Mouse (Mus musculus) neural tube, embryonic 13.5 days (tissue): ENCODE results near the gene 1700067K01Rik. TPM values are rescaled to one million over a fixed set of nuclear protein-coding genes. Genes with fewer than 3 reads are reported as not detected.

Experiments used
- ATAC-seq: fragments of 200-750 bp; cut with Nextera tagmentation; 2 replicates; pipeline ENCODE4 v1.8.0; 2017; ENCODE audit warnings: low read depth, mild to moderate bottlenecking, moderate TSS enrichment, moderate library complexity
- H3K27ac ChIP-seq: fragments of 300-500 bp; sonication (generic); replicated peaks from 2 replicates; pipeline ENCODE4 v1.5.1; 2015; ENCODE audit warnings: moderate library complexity, mild to moderate bottlenecking, inconsistent platforms
- H3K27me3 ChIP-seq: fragments of 300-500 bp; sonication (generic); 2 replicates; pipeline ENCODE4 v1.6.1; 2015; ENCODE audit warnings: mild to moderate bottlenecking, inconsistent platforms
- H3K36me3 ChIP-seq: fragments of 300-500 bp; sonication (generic); 2 replicates; pipeline ENCODE4 v1.6.1; 2015; ENCODE audit warnings: mild to moderate bottlenecking, inconsistent platforms
- H3K4me1 ChIP-seq: fragments of 300-500 bp; sonication (generic); replicated peaks from 2 replicates; pipeline ENCODE4 v1.6.1; 2015; ENCODE audit warnings: inconsistent platforms
- H3K4me2 ChIP-seq: fragments of 300-500 bp; sonication (generic); 2 replicates; pipeline ENCODE4 v1.6.1; 2015; ENCODE audit warnings: inconsistent platforms, mild to moderate bottlenecking, moderate library complexity
- H3K4me3 ChIP-seq: fragments of 300-500 bp; sonication (generic); 2 replicates; pipeline ENCODE4 v1.5.1; 2015; ENCODE audit warnings: mild to moderate bottlenecking, inconsistent platforms
- H3K9ac ChIP-seq: fragments of 300-500 bp; sonication (generic); 2 replicates; pipeline ENCODE4 v1.6.1; 2015; ENCODE audit warnings: moderate library complexity, mild to moderate bottlenecking, inconsistent platforms
- H3K9me3 ChIP-seq: fragments of 300-500 bp; sonication (generic); 2 replicates; pipeline ENCODE4 v1.6.1; 2016; ENCODE audit warnings: inconsistent platforms
- WGBS: fragments of 180-500 bp; shearing (Covaris S2); methylation state at CpG from one replicate; pipeline ENCODE4 v1.1.7; 2015; 5-methylcytosine and 5-hydroxymethylcytosine counted together
- polyA plus RNA-seq: library from polyadenylated mRNA; unstranded; fragments of >200 nt; fragmentation: Nextera tagmentation; extraction: Ambion mirVana; gene quantifications from 2 replicates; pipeline ENCODE4 v1.2.1, GENCODE M21; 2015

The 1700067K01Rik gene
- polyA plus RNA-seq, 1 experiment from 2014 or later = 0.87 TPM

- no peak within 1 kb of the TSS for H3K27ac ChIP-seq
- no peak within 1 kb of the TSS for H3K4me2 ChIP-seq
- no peak within 1 kb of the TSS for H3K4me3 ChIP-seq
- H3K27me3 ChIP-seq = peaks cover 52% of the 10 kb centered on the region
- H3K9me3 ChIP-seq = no peaks in the 10 kb centered on the region
- no peak within 1 kb of the TSS for H3K9ac ChIP-seq
- 9% methylated on average over 18 of the region's 18 CpGs for WGBS
- no peaks in the 10 kb centered on the region for H3K36me3 ChIP-seq
- no peak for ATAC-seq
- H3K4me1 ChIP-seq = 0 out of 2 replicates have a peak, but pooled peaks cover 10% of the 10 kb centered on the region
These were observed 19.8 kb downstream of the 1700067K01Rik start, which contains the start of gene Palm3 for GRCm38 (mm10) chr8:84021096-84021495. Palm3 (plus strand) TSS chr8:84021471.

- Histone ChIP-seq H3K4me2 (no peak overlapping the region), H3K27me3 (peaks cover 56% of the 10 kb centered on the region)
- ATAC-seq = no peak
These were observed 20.3 kb downstream of the 1700067K01Rik start for GRCm38 (mm10) chr8:84021569-84021968.

GRCm38 (mm10) chr8:84023085-84023484, 21.8 kb downstream of the 1700067K01Rik start:
- Histone ChIP-seq H3K27ac (no peak overlapping the region), H3K4me2 (no peak overlapping the region), H3K4me1 (0 out of 2 replicates have a peak, but pooled peaks cover 16% of the 10 kb centered on the region), H3K9ac (no peak overlapping the region), H3K27me3 (peaks cover 67% of the 10 kb centered on the region), H3K4me3 (no peak overlapping the region), H3K9me3 (no peaks in the 10 kb centered on the region), H3K36me3 (no peaks in the 10 kb centered on the region)
- ATAC-seq = no peak
- 34% methylated on average over 5 of the region's 5 CpGs for WGBS

More at GRCm38 (mm10) chr8:84021569-84021968, 20.3 kb downstream of the 1700067K01Rik start:
- no peaks in the 10 kb centered on the region for H3K9me3 ChIP-seq
- 49% methylated on average over 12 of the region's 12 CpGs for WGBS
- H3K36me3 ChIP-seq = no peaks in the 10 kb centered on the region
- no peak overlapping the region for H3K9ac ChIP-seq
- no peak overlapping the region for H3K4me3 ChIP-seq
- 0 out of 2 replicates have a peak, but pooled peaks cover 14% of the 10 kb centered on the region for H3K4me1 ChIP-seq
- H3K27ac ChIP-seq = no peak overlapping the region

- H3K27ac ChIP-seq = no peak overlapping the region
- no peak overlapping the region for H3K9ac ChIP-seq
- no peak overlapping the region for H3K4me2 ChIP-seq
- no peak for ATAC-seq
- H3K27me3 ChIP-seq = peaks cover 70% of the 10 kb centered on the region
- 0 out of 2 replicates have a peak, but pooled peaks cover 16% of the 10 kb centered on the region for H3K4me1 ChIP-seq
- no peak overlapping the region for H3K4me3 ChIP-seq
- WGBS = 60% methylated on average over 1 of the region's 1 CpGs
- no peaks in the 10 kb centered on the region for H3K36me3 ChIP-seq
- H3K9me3 ChIP-seq = no peaks in the 10 kb centered on the region
These were observed 22.3 kb downstream of the 1700067K01Rik start for GRCm38 (mm10) chr8:84023631-84024030.

GRCm38 (mm10) chr8:84024171-84024570, 22.9 kb downstream of the 1700067K01Rik start:
- H3K4me2 ChIP-seq = no peak overlapping the region
- no peak overlapping the region for H3K9ac ChIP-seq
- WGBS = 19% methylated on average over 10 of the region's 10 CpGs
- no peaks in the 10 kb centered on the region for H3K9me3 ChIP-seq
- peaks cover 71% of the 10 kb centered on the region for H3K27me3 ChIP-seq
- no peak for ATAC-seq
- 0 out of 2 replicates have a peak, but pooled peaks cover 16% of the 10 kb centered on the region for H3K4me1 ChIP-seq
- no peaks in the 10 kb centered on the region for H3K36me3 ChIP-seq
- H3K4me3 ChIP-seq = no peak overlapping the region
- no peak overlapping the region for H3K27ac ChIP-seq

GRCm38 (mm10) chr8:84025863-84026262, 24.6 kb downstream of the 1700067K01Rik start:
- ATAC-seq = peak; percentile 78
- Histone ChIP-seq H3K4me3 (peak overlapping the region; percentile 49), H3K27me3 (peaks cover 65% of the 10 kb centered on the region), H3K4me2 (peak overlapping the region; percentile 80), H3K9ac (peak overlapping the region; percentile 73), H3K27ac (no peak overlapping the region), H3K36me3 (no peaks in the 10 kb centered on the region), H3K4me1 (0 out of 2 replicates have a peak, but pooled peaks cover 16% of the 10 kb centered on the region), H3K9me3 (no peaks in the 10 kb centered on the region)
- under 1% methylated on average over 41 of the region's 41 CpGs for WGBS

DNA sequence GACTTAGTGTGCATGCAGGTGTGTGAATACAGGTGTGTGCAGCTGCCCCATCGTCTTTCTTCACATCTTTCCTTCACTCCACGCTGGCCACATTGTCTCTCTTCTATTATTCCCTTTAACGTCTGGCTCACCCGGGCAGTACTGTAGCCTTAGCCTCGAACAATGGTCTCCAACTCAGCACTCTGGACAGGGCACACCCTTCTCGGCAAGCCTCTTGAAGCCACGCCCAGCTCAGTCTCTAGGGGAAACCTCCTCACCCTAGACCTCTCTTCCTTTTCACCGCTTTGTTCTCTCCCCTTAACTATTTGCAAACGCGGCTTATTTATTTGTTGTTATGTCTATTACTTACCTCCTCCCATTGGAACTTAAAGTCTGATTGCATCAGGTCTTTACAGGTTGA, 26.1 kb downstream of the 1700067K01Rik start:
- WGBS = 9% methylated on average over 10 of the region's 10 CpGs
- H3K4me3 ChIP-seq = no peak overlapping the region
- H3K27ac ChIP-seq = no peak overlapping the region
- no peaks in the 10 kb centered on the region for H3K9me3 ChIP-seq
- no peak overlapping the region for H3K9ac ChIP-seq
- 0 out of 2 replicates have a peak, but pooled peaks cover 12% of the 10 kb centered on the region for H3K4me1 ChIP-seq
- H3K27me3 ChIP-seq = peaks cover 49% of the 10 kb centered on the region
- ATAC-seq = no peak
- peak overlapping the region; percentile 80; the same call in 1 of the 2 replicates for H3K4me2 ChIP-seq
- H3K36me3 ChIP-seq = no peaks in the 10 kb centered on the region

GRCm38 (mm10) chr8:84029272-84029671, 28.0 kb downstream of the 1700067K01Rik start:
- no peak for ATAC-seq
- 0 out of 2 replicates have a peak, but pooled peaks cover 12% of the 10 kb centered on the region for H3K4me1 ChIP-seq
- peaks cover 41% of the 10 kb centered on the region for H3K27me3 ChIP-seq
- H3K36me3 ChIP-seq = no peaks in the 10 kb centered on the region
- WGBS = 86% methylated on average over 5 of the region's 5 CpGs
- H3K4me2 ChIP-seq = no peak overlapping the region
- H3K4me3 ChIP-seq = no peak overlapping the region
- no peak overlapping the region for H3K27ac ChIP-seq
- H3K9ac ChIP-seq = no peak overlapping the region
- no peaks in the 10 kb centered on the region for H3K9me3 ChIP-seq

GRCm38 (mm10) chr8:84032777-84033176, 31.5 kb downstream of the 1700067K01Rik start:
- Histone ChIP-seq H3K9ac (no peak overlapping the region), H3K4me2 (no peak overlapping the region), H3K4me1 (no peaks in the 10 kb centered on the region), H3K4me3 (no peak overlapping the region), H3K27ac (no peak overlapping the region), H3K27me3 (peaks cover 24% of the 10 kb centered on the region), H3K9me3 (no peaks in the 10 kb centered on the region), H3K36me3 (no peaks in the 10 kb centered on the region)
- no peak for ATAC-seq
- WGBS = 73% methylated on average over 4 of the region's 4 CpGs

DNA sequence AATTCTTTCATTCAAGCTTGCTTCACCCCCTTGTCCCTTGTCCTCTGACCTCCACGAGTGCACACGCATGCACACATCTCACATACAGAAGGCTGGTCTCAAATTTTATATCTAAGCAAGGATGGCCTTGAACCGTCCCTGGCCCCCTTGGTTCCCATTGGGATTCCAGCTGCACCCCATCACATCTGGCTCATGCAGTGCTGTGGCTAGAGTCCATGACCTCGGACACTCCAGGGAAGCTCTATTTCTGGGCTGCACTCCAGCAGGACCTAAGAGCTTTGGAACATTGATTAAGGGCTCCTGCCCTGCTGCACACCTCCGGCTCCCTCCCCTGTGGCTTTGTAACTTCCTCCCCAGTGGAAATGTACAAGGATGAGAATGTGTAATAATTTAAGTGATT, 36.7 kb downstream of the 1700067K01Rik start:
- no peak for ATAC-seq
- Histone ChIP-seq H3K4me2 (no peak overlapping the region), H3K4me1 (peaks cover 12% of the 10 kb centered on the region), H3K4me3 (no peak overlapping the region), H3K9me3 (no peaks in the 10 kb centered on the region), H3K36me3 (no peaks in the 10 kb centered on the region), H3K9ac (no peak overlapping the region), H3K27me3 (peaks cover 54% of the 10 kb centered on the region), H3K27ac (no peak overlapping the region)
- WGBS = 78% methylated on average over 5 of the region's 5 CpGs

GRCm38 (mm10) chr8:84039050-84039449, 37.7 kb downstream of the 1700067K01Rik start:
- H3K9me3 ChIP-seq = no peaks in the 10 kb centered on the region
- no peak for ATAC-seq
- peaks cover 13% of the 10 kb centered on the region for H3K4me1 ChIP-seq
- H3K27me3 ChIP-seq = peaks cover 64% of the 10 kb centered on the region
- H3K36me3 ChIP-seq = no peaks in the 10 kb centered on the region
- no peak overlapping the region for H3K4me2 ChIP-seq
- WGBS = 9% methylated on average over 5 of the region's 5 CpGs
- H3K4me3 ChIP-seq = no peak overlapping the region
- H3K27ac ChIP-seq = no peak overlapping the region
- no peak overlapping the region for H3K9ac ChIP-seq

- Histone ChIP-seq H3K9me3 (no peaks in the 10 kb centered on the region), H3K4me2 (peak within 1 kb of the TSS; percentile 59), H3K9ac (peak within 1 kb of the TSS; percentile 53), H3K36me3 (no peaks in the 10 kb centered on the region), H3K4me3 (peak within 1 kb of the TSS; percentile 29), H3K27ac (no peak within 1 kb of the TSS), H3K4me1 (peaks cover 22% of the 10 kb centered on the region), H3K27me3 (peaks cover 72% of the 10 kb centered on the region)
- 5% methylated on average over 40 of the region's 40 CpGs for WGBS
- ATAC-seq = peak; percentile 24; the same call in 1 of the 2 replicates
These were observed 41.0 kb downstream of the 1700067K01Rik start, which contains the start of gene Il27ra for GRCm38 (mm10) chr8:84042066-84042947. Il27ra (minus strand) TSS chr8:84042589.
